Mouse (Mus musculus): ENCODE data around the gene Anapc11.

The Anapc11 gene

DNA sequence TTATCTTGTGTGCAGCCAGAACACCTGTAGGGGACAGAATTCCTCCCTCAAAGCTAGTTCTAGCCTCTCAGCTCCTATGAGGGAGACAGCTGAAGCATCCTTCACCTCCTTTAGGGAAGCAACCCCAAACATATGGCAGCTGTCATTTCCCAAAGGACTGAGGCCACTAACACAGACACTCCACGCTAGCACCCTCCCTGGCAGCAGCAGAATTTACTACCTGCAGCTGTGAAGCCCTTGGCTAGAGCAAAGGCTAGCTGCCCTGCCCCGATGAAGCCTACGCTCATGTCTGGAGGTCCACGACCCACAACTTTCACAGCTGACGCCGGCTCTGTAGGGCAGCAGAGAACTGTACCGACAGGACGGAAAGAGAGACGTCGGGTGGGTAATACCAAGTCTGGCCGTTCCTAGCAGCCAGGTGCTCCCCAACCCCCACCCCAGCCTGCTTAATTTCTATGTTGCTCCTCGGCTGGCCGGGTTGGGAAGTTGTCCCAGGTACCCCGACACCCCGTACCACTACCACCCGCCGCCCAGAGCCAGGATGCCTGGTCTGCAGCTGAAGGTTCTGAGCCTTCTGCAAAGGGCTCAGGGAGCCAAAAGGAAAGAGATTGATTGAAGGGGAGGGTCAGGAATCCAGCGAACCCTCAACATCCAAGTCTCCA is 44.8 kb downstream of the Anapc11 start:
- TF ChIP-seq NANOG (IDR thresholded peaks at IDR 0.05; ENCODE audit: borderline replicate concordance, low read length) (no peak), POU5F1 (IDR thresholded peaks at IDR 0.05; ENCODE audit: borderline replicate concordance, low read length) (no peak), CTCF (conservative IDR thresholded peaks at IDR 0.05; ENCODE audit: low read length) (no peak)
- H3K4me1 ChIP-seq (replicated peaks; ENCODE audit: low read depth, low read length): peaks cover 58% of the 10 kb centered on the region
- H3K36me3 ChIP-seq (ENCODE audit: insufficient read depth, low read length): peaks cover 38% of the 10 kb centered on the region
- H3K4me3 ChIP-seq (replicated peaks; ENCODE audit: low read length): peak overlapping the region; percentile 82
- peaks cover 37% of the 10 kb centered on the region for H3K27me3 ChIP-seq (ENCODE audit: insufficient read depth, low read length)
- H3K9me3 ChIP-seq (ENCODE audit: low read length): no peaks in the 10 kb centered on the region

DNA sequence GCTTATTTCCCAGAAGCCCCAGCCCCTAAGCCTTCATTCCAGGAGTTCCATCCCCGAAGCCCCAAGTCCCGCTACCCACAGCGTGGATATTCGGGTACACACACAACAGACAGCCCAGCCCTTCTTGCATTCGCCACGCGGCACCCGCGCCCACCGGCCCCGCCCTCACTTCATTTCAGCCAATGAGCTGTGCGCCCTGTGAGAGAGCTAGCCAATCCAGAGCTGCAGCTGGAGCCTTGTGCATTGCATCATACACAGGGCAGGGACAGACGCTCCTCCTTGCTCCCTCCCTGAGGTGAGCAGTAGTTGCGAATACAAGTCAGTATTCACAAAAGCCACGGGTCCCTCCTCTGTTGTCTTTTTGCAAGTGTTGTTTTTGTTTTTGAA is 45.4 kb downstream of the Anapc11 start, which contains the start of gene Pycr1:
Gene Pycr1, minus strand, starts transcription at position 169 of the 387 bp plus-strand sequence.
- H3K27me3 ChIP-seq (ENCODE audit: insufficient read depth, low read length): peaks cover 37% of the 10 kb centered on the region

DNA sequence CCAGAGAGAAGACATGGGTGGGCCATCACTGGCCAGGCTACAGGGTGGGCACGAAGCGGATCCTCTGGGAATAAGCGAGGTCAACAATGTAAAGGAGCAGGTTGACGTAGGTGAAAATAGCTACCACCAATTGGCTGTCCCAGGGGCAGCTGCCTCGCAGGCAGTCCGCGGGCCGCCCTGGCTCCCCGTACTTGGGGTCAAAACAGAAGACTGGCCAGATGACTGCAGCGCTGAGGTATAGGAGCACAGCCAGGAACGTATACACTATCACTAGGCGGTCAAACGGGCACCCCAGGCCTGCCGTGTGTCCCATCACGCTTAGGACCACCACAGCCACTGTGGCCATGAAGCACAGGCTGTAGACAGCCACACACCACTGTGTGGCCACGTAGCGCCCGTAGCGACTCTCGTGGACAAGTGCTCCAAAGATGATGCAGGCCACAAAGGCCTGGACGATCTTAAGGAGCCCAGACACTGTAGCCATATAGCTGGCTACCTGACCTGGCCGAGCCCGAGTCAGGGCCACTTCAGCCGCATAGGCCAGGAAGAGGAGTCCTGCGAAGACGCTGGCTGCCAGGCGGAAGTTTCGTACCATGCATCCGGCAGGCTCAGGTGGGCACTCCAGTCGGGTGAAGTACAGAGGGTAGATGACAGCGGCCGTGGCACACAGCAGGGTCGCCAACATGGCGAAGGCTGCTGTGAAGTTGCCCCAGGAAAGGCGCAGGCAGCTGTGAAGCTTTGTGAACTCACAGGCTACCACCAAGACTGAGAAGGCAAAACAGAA is 49.0 kb downstream of the Anapc11 start:
- Histone ChIP-seq H3K36me3 (ENCODE audit: insufficient read depth, low read length) (peaks cover under 1% of the 10 kb centered on the region; the same call in 1 of the 2 replicates), H3K27me3 (ENCODE audit: insufficient read depth, low read length) (peaks cover 33% of the 10 kb centered on the region), H3K9me3 (ENCODE audit: low read length) (no peaks in the 10 kb centered on the region), H3K4me1 (replicated peaks; ENCODE audit: low read depth, low read length) (peaks cover 52% of the 10 kb centered on the region), H3K4me3 (replicated peaks; ENCODE audit: low read length) (peak overlapping the region; percentile 73)
- TF ChIP-seq CTCF (conservative IDR thresholded peaks at IDR 0.05; ENCODE audit: low read length) (no peak), NANOG (IDR thresholded peaks at IDR 0.05; ENCODE audit: borderline replicate concordance, low read length) (no peak), POU5F1 (IDR thresholded peaks at IDR 0.05; ENCODE audit: borderline replicate concordance, low read length) (no peak)

More for the DNA sequence above, 45.4 kb downstream of the Anapc11 start, which contains the start of gene Pycr1:
- H3K4me3 ChIP-seq (replicated peaks; ENCODE audit: low read length): peak within 1 kb of the TSS; percentile 82
- H3K4me1 ChIP-seq (replicated peaks; ENCODE audit: low read depth, low read length): peaks cover 64% of the 10 kb centered on the region
- peaks cover 37% of the 10 kb centered on the region for H3K36me3 ChIP-seq (ENCODE audit: insufficient read depth, low read length)
- H3K9me3 ChIP-seq (ENCODE audit: low read length): no peaks in the 10 kb centered on the region
- TF ChIP-seq CTCF (conservative IDR thresholded peaks at IDR 0.05; ENCODE audit: low read length) (no peak), NANOG (IDR thresholded peaks at IDR 0.05; ENCODE audit: borderline replicate concordance, low read length) (no peak), POU5F1 (IDR thresholded peaks at IDR 0.05; ENCODE audit: borderline replicate concordance, low read length) (no peak)

DNA sequence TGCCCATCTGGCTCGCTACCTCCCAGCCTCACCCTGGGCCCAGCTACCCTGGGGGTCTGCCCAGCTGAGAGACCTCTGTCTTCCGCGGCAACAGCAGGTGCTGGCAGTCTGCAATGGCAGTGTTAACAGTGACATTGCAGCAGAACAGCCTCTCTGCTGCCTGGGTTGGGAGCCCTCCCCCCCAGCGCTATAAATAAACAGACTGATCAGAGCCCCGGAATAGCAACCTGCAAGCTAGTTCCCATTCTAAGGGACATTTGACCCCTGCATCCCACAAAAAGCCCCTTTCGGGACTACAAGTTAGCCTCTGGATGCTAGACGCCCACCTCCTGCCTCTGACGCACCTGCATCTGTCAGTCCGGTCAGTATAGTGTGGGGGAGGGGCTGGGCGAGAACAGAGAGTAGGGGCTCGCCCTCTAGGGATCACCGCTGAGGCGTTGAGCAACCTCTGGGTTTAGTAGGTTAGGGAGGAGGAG is 49.8 kb downstream of the Anapc11 start, which contains the start of gene Myadml2:
Gene Myadml2, minus strand, starts transcription at position 158 of the 476 bp plus-strand sequence.
- TF ChIP-seq CTCF (conservative IDR thresholded peaks at IDR 0.05; ENCODE audit: low read length) (no peak), POU5F1 (IDR thresholded peaks at IDR 0.05; ENCODE audit: borderline replicate concordance, low read length) (no peak)
- H3K27me3 ChIP-seq (ENCODE audit: insufficient read depth, low read length): peaks cover 25% of the 10 kb centered on the region
- no peaks in the 10 kb centered on the region for H3K9me3 ChIP-seq (ENCODE audit: low read length)
- H3K4me1 ChIP-seq (replicated peaks; ENCODE audit: low read depth, low read length): peaks cover 51% of the 10 kb centered on the region
- H3K4me3 ChIP-seq (replicated peaks; ENCODE audit: low read length): peak within 1 kb of the TSS; percentile 73
- 0 out of 2 replicates have a peak, but pooled peaks cover 3% of the 10 kb centered on the region for H3K36me3 ChIP-seq (ENCODE audit: insufficient read depth, low read length)

DNA sequence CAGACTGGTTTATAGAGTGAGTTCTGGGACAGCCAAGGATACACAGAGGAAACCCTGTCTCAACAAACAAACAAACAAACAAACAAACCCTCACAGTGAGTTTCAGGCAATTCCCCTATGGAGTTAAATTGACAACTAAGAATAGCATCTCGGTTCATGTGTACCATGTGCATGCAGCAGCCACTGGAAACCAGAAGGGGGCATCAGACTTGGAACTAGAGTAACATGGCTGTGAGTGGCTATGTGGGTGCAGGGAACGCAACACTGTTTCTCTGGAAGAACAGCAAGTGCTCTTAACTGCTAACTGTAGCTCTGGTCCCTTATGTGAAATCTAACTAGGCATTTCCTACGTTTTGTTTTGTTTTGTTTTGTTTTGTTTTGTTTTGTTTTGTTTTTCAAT is 53.7 kb downstream of the Anapc11 start:
- Histone ChIP-seq H3K9me3 (ENCODE audit: low read length) (no peaks in the 10 kb centered on the region), H3K4me1 (replicated peaks; ENCODE audit: low read depth, low read length) (peaks cover 65% of the 10 kb centered on the region), H3K27me3 (ENCODE audit: insufficient read depth, low read length) (peaks cover 12% of the 10 kb centered on the region), H3K4me3 (replicated peaks; ENCODE audit: low read length) (no peak overlapping the region), H3K36me3 (ENCODE audit: insufficient read depth, low read length) (peaks cover 41% of the 10 kb centered on the region)
- no peak for TF ChIP-seq POU5F1 (IDR thresholded peaks at IDR 0.05; ENCODE audit: borderline replicate concordance, low read length)
- TF ChIP-seq CTCF (conservative IDR thresholded peaks at IDR 0.05; ENCODE audit: low read length): peak; percentile 85

DNA sequence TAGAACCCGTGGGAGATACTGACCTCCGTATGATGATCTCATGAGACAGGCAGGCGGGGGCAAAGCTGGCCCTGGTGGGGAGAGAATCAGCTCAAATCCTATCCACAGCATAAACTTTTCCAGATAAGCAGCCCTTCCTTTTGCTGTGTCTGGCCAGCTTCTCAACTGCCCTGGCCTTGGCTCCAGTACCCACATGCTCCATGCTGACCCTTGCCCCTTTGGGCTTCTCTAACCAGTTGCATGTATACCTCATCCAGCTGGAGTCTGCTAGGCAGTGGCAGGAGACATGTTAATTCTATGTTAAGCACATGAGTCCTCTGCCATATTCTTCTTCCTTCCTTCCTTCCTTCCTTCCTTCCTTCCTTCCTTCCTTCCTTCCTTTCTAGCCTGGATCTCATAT is 56.5 kb downstream of the Anapc11 start:
- Histone ChIP-seq H3K9me3 (ENCODE audit: low read length) (no peaks in the 10 kb centered on the region), H3K4me3 (replicated peaks; ENCODE audit: low read length) (no peak overlapping the region), H3K27me3 (ENCODE audit: insufficient read depth, low read length) (peaks cover 21% of the 10 kb centered on the region), H3K36me3 (ENCODE audit: insufficient read depth, low read length) (peaks cover 62% of the 10 kb centered on the region), H3K4me1 (replicated peaks; ENCODE audit: low read depth, low read length) (peaks cover 70% of the 10 kb centered on the region)
- TF ChIP-seq NANOG (IDR thresholded peaks at IDR 0.05; ENCODE audit: borderline replicate concordance, low read length) (no peak), POU5F1 (IDR thresholded peaks at IDR 0.05; ENCODE audit: borderline replicate concordance, low read length) (no peak), CTCF (conservative IDR thresholded peaks at IDR 0.05; ENCODE audit: low read length) (no peak)

DNA sequence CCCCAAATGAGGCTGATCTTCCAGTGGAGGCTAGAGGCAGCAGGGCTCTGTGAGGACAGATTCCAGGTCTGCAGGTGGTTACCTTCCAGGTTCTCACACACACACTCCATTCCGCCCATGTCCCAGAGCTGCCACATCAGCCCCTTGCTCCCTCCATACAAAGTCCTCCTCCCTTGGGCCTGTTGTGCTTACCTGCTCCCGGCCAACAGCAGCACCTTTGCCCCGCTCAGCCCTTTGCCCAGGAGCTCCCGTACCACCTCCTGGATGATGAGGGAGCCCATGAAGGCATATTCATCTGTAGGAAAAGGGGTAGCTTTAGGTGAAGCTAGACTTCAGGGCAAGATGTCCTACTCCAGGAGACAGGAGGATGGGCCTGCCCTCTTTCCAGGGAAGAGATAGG is 59.1 kb downstream of the Anapc11 start:
- no peak for TF ChIP-seq CTCF (conservative IDR thresholded peaks at IDR 0.05; ENCODE audit: low read length)
- no peak for TF ChIP-seq NANOG (IDR thresholded peaks at IDR 0.05; ENCODE audit: borderline replicate concordance, low read length)
- no peak for TF ChIP-seq POU5F1 (IDR thresholded peaks at IDR 0.05; ENCODE audit: borderline replicate concordance, low read length)
- peaks cover 27% of the 10 kb centered on the region for H3K27me3 ChIP-seq (ENCODE audit: insufficient read depth, low read length)
- H3K4me3 ChIP-seq (replicated peaks; ENCODE audit: low read length): no peak overlapping the region
- peaks cover 62% of the 10 kb centered on the region for H3K36me3 ChIP-seq (ENCODE audit: insufficient read depth, low read length)
- peaks cover 74% of the 10 kb centered on the region for H3K4me1 ChIP-seq (replicated peaks; ENCODE audit: low read depth, low read length)
- no peaks in the 10 kb centered on the region for H3K9me3 ChIP-seq (ENCODE audit: low read length)

Data from E14TG2a.4 (cell line).